Comparison of ENCODE assay signal across 14 mouse cellular contexts in the genomic region with DNA sequence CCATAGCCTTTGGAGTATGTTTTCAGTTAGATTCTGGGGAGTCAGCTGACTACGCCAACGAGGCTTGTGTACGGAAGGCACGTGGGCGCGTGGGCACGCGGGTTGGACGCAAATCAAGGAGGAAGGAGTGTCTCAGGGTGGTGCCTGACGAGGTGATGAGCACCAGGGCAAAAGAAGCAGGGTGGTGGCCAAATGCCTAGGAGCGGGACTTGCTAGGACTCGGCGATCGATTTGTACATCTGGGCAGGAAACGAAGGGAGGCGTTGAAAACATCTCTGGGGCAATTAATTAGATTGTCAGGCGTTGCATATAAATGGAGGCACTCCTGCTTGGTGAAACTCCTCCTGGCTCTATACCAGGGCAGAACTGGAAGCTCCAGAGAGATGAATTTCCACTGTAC.
"Had no signal": no experiment of that assay in that cellular context is flagged by ENCODE, and none has a peak within 500 bp of the region (broad histone marks: within the 10 kb centered on the region; RNA-seq: fewer than 3 reads in every experiment).

No protein-coding gene starts in this region.

- H3K4me2 ChIP-seq: intestine, embryonic 15.5 days; kidney, embryonic 15.5 days; limb, embryonic 13.5 days; neural tube, embryonic 15.5 days had no signal

- H3K36me3 ChIP-seq: intestine, embryonic 15.5 days; midbrain, embryonic 10.5 days; neural tube, embryonic 15.5 days had no signal

- ATAC-seq: intestine, embryonic 15.5 days had no signal

- H3K9ac ChIP-seq: intestine, embryonic 15.5 days; kidney, embryonic 15.5 days; limb, embryonic 13.5 days; liver, embryonic 14.5 days; neural tube, embryonic 15.5 days had no signal

- DNase-seq: kidney, adult 18-20 months; kidney, postnatal 14 days; left cerebral cortex, postnatal 4 days; lung, adult 18-20 months; midbrain, embryonic 14.5 days; thymus, adult 2 months; thymus, postnatal 25 days had no signal

- H3K27me3 ChIP-seq: intestine, embryonic 15.5 days; kidney, embryonic 15.5 days; limb, embryonic 13.5 days; neural tube, embryonic 15.5 days had no signal

- H3K9me3 ChIP-seq: intestine, embryonic 15.5 days; kidney, embryonic 15.5 days; limb, embryonic 13.5 days; midbrain, embryonic 10.5 days; neural tube, embryonic 15.5 days had no signal

- H3K4me1 ChIP-seq: intestine, embryonic 15.5 days; kidney, embryonic 15.5 days; midbrain, embryonic 10.5 days had no signal

- H3K4me3 ChIP-seq: intestine, embryonic 15.5 days; kidney, embryonic 15.5 days; limb, embryonic 13.5 days; midbrain, embryonic 10.5 days; myocyte; neural tube, embryonic 15.5 days had no signal

- H3K27ac ChIP-seq: intestine, embryonic 15.5 days; kidney, embryonic 15.5 days; limb, embryonic 13.5 days; liver, embryonic 14.5 days; midbrain, embryonic 10.5 days; neural tube, embryonic 15.5 days had no signal
